Mouse (Mus musculus): ENCODE measurements around the gene Sccpdh. TPM values are rescaled to one million over a fixed set of nuclear protein-coding genes. Genes with fewer than 3 reads are reported as not detected.

The Sccpdh gene
- 4.3 and 4.4 TPM in 2 replicates for polyA plus RNA-seq (2012; rRNA removed)

GRCm38 (mm10) chr1:179668013-179668805 lies at the start of gene Sccpdh:
Gene Sccpdh (plus strand): TSS chr1:179668210.

Other genes with a start within 250 kb of the Sccpdh start
- 3.0 TPM in 2 replicates for gene Smyd3, start 150.2 kb upstream of the Sccpdh start, polyA plus RNA-seq (2012; rRNA removed)
- gene Tfb2m, start 121.9 kb upstream of the Sccpdh start, polyA plus RNA-seq (2012; rRNA removed), result 6.9 and 8.1 TPM in 2 replicates
- 8.8 and 11.0 TPM in 2 replicates for gene Cnst, start 121.8 kb upstream of the Sccpdh start, polyA plus RNA-seq (2012; rRNA removed)
- gene Kif28, start 77.1 kb downstream of the Sccpdh start, polyA plus RNA-seq (2012; rRNA removed), result 0.01 TPM in 1 of 2 replicates, not detected in the other
- not detected in 2 replicates for gene Gm10518, start 135.2 kb downstream of the Sccpdh start, polyA plus RNA-seq (2012; rRNA removed)
- gene Ahctf1, start 135.5 kb downstream of the Sccpdh start, polyA plus RNA-seq (2012; rRNA removed), result 25.9 and 30.8 TPM in 2 replicates